Mouse (Mus musculus): ENCODE measurements around the gene Plcd1.

Gene Plcd1

DNA sequence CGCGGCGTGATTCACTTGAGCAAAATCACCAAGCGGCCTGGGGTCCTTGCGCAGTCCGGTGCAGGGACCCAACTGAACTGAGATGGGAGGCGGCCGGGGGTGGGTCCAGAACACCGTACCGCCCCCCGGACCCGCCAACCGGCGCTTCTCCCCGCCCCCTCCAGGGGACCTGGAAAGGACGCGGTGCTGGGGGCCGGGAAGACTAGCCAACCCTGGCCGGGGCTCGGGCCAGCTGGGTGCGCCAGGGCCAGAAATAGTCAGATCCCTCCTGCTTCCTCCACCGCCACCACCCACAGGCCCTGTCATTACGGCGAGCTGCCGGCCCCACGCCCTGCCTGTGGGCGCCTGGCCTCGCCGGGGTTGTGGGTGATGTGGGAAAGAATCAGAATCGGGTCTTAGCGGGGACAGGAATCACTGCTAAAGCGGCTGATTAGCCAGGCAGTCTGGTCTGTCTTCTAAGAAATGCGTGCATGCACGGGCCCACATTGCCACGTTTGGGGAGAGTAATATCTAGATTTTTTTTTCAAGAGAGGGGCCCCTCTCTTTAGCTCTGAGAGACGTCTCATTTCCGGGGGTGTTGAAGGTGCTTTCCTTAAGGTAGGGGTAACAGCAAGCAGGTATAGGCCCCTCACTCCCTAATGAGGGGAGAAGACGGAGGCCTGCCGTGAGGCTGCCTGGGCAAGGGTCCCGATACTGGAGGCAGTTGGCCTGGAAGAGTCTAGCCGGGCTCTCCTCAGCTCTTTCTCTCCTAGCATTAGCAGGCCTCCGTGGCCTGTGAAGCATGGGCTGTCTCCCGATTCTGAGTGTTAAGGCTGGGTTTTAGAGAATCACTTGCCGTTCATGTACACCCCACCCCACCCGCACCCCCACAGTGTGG lies at the start of gene Plcd1:
Gene Plcd1 (minus strand): TSS at position 84 of the 877 bp plus-strand sequence.
- DNase-seq (ENCODE audit: low spot score in 2 of 2) = peak; percentile 77

DNA sequence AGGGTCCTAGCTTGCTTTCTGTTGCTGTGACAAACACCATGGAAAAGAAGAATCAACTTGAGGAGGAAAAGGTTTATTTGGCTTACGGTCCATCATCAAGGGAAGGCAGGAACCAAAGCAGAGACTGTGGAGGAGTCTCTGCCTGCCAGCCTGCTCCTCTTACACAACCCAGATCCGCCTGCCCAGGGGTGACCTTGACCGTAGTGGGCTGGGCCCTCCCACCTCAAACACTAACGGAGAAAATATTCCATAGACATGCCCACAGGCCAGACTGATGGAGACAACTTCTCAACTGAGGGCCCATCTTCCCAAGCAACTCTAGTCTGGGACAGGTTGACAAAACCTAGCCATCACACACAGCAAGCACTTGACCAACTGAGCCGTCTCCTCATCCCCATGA lies 48.8 kb upstream of the Plcd1 start:
- DNase-seq (ENCODE audit: low spot score in 2 of 2) = no peak

DNA sequence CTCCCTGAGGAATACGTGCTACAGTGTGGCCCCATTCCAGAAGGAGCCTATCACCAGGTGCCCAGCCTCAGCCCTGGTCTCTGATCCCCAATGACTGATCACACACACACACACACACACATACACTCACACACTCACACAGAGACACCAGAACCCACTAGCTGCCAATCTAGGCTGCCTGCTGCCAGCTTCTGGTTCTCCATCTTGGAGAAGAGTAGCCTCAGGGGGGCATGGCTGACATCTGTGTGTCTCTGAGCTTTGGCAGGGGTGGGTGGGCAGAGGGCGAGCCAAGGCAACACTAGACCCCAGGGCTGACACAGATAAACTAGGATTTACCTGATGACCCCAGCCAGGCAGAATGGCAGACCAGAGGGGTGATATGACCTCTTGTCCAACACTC lies 45.5 kb upstream of the Plcd1 start:
- DNase-seq (ENCODE audit: low spot score in 2 of 2) = no peak

DNA sequence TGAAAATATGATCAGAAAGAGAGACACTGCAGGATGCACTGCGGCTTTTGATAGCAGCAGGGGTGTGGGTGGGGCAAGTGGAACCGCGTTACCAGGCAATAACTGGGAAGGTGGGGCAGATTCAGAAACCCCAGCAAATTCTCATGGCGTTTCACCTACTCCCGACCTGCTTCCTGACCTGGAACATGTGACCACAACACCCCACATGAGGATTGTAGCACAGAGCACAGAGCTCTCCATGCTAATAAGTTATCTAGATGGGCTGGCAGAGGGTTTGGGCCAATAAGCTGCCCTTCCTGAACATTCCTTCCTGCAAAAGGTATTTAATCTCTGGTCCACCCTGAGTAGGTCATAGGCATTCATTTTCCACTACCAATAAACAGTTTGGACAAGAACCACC lies 37.4 kb upstream of the Plcd1 start:
- no peak for DNase-seq (ENCODE audit: low spot score in 2 of 2)

DNA sequence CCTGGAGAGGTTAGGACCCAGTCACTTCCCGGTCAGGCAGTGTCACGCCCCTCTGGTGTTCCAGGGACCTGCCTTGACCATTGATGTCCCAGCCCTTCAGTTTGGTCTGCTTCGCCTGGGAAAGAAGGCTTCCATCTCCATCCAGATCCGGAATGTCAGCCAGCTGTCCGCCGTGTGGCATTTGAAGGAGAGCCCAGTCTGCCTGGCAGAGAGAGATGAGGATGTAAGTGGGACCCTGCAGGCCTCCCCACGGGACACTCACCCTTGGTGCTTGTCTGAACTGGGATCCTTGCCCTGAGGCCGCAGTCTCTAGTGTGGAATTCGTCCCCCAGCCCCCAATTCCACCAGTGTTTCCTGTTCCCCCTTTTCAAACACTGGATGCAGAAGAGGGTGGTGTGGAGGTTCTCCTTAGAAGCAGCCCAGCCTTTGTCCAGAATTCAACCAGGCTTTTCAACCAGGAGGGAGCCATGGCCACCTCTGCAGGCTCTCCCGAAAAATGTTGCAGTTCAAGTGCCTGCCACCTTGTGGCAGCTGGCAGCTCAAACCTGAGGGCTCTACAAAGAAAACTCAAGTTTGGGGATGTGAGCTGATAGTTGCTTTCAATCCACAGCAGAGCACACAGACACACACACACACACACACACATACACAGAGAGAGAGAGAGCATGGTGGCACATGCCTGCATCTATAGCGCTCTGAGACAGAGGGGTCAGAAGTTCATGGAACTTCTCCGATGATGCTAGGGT lies 35.3 kb upstream of the Plcd1 start:
- DNase-seq (ENCODE audit: low spot score in 2 of 2) = no peak

DNA sequence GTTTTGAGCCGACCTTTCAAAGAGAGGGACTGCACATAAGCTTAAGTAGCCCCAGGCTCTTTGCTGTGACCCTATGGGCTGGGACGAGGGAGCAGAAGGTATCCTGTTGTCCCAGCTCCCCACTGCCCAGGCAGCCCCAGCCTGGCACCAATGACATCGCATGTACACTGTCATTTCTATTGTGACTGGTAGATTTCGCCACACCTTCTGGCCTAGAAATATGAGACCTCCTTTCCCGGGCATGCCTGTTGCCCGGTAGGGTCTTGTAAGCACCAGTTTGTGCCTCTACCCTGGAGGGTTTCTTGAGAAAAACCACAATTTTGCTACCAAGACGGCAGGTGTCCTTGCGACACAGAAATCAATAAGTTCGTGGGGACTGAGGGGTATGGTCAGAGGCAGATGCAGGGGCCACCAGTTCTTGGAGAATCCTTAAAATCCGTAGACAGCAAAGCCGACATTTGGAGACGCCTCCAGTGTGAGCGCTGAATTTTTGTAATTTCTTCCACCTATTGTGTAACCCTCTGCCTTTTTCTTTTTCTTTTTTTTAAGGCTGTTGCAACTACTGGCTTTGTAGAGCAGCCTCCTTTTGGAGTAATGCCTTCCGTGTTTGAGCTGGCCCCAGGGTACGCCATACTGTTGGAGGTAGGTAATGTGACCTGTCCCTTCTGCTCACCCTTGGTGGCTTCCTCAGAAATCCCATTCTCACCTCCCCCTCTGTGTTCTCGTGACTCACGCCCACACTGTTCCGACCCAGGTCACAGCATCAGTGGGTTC lies 29.5 kb upstream of the Plcd1 start:
- no peak for DNase-seq (ENCODE audit: low spot score in 2 of 2)

DNA sequence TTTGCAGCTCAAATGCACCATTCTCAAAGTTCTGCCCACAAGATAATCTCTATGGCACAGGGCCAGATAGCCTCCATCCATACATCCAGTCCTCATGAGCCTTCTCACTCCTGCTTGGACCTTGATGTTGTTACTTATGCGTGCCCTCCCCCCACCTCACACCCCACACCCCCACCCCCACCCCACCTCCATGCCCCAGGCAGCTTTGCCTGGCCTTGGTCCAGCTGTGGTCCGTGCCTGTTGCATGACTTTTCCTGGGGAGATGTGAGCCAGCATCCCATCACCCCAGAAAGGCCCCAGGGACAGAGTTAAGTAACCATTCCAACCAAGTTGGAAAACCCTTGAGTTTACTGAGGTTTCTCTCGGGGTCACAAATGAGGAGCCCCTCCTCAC lies 26.9 kb upstream of the Plcd1 start:
- no peak for DNase-seq (ENCODE audit: low spot score in 2 of 2)

DNA sequence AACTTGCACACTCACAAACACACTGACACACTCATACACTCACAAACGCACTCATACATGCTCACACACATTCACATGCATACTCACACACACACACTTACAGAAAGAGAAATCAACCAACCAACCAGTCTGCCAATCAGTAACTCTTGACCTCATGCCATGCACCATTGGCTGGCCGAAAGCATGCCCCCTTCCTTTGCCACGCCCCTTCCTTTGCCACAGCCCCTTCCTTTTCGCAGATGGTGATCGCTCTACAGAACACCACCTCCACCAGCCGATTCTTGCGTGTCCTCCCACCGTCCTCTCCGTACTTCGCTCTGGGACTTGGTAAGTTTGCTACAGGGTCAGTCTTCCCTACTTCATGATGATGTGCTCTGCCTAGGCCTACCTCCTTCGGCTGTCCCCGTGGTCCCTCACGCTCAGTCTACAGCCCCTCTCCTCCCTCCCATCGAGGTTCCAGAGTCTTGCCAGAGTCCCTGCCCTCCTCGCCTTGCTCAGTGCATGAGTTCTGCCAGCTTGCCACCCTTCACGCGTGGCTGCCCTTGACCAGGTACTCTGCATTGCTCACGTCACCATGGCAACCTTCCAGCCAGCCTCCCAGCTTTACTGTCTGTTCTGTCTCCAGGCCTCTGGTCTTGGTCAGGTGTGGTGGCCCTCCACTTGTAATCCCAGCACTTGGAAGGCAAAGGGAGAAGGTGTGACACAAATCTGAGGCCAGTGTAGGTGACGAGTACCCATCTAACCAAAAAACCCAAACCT lies 26.3 kb upstream of the Plcd1 start:
- no peak for DNase-seq (ENCODE audit: low spot score in 2 of 2)

DNA sequence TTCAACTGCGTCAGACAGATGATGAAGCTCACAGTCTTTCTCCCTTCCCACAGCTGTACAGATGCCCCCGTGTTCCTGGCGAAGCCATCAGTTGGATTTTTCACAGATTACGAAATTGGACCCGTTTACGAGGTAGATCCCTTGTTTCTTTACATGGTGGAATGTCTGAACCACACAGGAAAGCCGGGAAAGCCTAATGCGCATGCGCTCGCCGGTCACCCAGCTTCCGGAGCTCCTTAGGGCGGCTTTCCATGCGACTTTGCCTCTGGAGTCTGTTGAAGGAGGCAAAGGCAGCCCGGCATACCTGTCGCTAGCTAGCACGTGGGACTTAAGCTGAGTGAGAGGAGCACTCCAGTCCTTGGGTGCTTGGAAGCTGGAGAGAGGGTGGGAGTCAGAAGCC lies 21.6 kb upstream of the Plcd1 start:
- DNase-seq (ENCODE audit: low spot score in 2 of 2) = no peak

DNA sequence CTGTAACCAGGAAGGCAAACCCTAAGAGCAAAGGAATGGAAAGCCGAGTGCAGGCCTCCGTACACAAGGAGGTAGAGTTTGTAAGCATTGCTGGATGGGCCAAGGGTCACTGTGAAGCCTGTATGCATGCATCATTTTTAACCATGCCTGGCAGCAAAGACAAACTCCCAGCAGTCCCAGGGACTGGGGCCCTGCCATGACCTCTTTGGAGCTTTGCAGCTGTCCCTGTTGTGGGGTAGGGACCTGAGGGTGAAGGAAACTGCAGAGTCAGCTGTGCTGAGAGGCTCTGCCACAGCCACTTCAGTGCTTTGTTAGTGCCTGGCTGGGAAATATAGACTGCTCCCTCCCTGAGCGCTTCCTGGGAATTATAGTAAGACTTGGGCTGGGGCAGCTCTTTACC lies 17.3 kb upstream of the Plcd1 start:
- DNase-seq (ENCODE audit: low spot score in 2 of 2) = no peak

DNA sequence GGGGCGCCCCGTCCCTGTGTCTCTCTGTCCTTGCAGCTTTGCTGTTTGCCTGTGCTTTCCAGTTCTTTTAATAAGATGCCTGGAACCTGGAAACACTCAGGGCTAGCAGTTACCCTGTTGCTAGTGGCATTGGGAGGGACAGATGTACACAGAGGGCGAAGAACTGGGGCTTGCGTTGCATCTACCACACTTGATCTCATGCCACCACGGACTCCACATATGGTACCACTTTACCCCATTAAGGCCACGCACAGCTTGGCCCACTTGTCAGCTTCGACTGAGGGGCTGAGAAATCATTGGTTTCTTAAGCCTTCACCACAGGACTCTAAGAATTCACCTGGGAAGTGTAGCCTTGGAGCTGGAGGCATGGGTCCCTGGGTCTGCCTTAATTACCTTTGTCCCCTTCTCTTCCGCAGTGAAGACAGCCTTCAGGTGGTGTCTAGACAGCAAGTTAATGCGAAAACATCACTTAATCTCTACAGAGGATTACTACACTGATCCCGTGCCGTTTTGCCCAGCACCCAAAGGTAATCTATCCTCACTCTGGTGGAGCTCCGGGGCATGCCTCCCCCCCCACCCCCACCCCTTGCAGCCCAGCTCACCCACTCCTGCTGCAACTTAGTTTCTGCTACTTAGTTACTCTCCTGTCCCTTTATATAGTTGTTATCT lies 16.5 kb upstream of the Plcd1 start:
- DNase-seq (ENCODE audit: low spot score in 2 of 2) = no peak

DNA sequence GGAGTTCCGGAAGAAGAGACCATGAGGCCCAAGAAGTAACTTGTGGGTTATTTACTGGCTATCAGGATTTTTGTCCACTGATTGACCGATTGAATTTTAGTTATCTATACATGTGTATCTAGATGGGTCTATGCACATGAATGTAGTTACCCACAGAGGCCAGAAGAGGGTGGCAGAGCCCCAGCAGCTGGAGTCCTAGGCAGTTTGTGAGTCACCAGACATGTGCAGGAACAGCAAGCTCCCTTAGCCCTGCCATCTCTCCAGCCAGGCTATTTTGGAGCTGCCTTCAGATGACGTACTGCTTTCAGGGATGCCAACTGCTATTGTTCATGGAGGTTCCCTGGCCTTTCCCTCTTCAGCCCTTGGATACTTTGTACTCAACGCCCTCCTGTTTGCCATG lies 14.3 kb upstream of the Plcd1 start:
- DNase-seq (ENCODE audit: low spot score in 2 of 2) = no peak

DNA sequence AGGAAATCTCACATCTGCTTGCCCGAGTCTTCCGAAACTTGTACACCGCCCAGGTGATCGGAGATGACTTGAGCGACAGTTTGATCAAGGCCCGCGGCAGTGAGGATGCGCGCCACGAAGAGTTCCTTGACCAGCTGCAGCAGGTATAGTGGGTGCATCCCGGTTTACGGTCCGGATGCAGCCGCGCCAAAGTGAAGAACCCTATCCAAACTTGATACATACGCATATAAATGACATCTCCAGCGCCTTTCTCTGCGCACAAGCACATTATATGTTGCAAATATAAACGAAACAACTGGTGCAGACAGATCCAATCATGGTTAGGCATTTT lies 9.4 kb upstream of the Plcd1 start:
- DNase-seq (ENCODE audit: low spot score in 2 of 2) = no peak

DNA sequence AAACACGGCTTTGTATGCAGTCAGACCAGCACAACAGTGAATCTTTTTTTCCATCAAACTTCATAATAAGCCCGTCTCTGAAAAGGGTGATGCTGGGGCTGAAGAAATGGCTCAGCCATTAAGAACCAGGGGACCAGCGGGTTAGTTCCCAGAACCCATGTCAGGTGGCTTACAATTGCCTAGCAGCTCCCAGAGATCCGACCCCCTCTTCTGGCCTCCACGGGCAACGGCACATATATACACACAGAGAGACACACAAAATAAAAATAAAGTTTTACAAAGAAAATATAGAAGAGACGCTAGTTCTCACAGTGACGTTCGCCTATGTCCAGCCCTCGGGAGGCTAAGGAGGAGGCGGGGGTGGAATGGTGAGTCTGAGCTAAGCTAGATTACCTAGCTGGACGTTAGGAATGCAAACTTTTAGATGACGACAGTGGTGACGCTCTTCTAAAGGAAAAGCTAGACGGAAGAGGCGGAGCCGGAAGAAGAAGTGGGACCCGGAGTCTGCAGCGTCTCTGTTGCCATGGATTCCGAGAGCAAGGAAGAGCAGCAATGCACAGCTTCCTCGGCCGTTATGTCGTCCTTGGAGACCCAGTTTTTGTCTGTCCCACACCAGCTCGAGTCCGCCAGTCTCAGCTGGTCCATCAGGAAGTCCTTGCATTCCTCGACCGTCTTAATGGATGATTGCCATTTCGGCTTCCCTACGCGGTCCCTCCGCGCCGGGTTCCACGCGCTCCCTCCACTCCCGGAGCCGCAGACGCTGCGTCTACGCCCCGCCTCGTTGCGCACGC lies 8.9 kb upstream of the Plcd1 start, which contains the start of gene Dlec1:
Gene Dlec1 (plus strand): TSS at position 487 of the 791 bp plus-strand sequence.
- peak; percentile 62 to 63 for DNase-seq (ENCODE audit: low spot score in 2 of 2)

DNA sequence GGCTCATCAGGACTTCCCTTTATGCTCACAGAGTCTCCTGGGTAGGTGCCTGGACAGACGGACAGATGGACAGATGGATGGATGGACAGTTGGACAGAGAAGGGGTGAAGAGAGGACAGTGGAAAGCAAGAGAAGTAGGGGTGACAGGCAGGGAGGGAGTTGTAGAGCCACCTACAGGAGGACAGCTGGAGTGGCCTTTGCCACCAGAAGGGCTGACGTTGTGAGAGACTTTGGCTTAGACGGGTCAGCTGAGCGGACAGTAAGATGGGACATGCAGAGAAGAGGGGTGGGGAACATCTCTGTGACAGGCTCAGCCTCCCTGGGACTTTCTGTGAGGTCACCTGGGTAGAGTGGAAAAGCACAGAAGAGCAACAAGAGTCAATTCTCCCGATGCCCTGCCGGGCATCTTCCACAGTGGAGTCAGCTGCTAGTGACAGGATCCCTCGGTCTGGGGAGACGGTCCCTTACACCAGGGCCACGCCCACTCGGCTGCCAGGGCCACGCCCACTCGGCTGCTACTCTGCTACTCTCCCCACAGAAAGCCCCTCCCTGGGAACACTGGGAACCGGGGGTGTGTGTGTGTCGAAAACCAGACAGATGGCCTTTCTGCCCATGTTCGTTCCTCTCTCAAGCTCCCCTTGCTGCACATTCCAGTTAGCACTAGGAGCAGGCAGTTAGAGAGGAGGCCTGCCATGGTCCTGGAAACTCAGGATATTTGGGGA lies 7.0 kb upstream of the Plcd1 start:
- no peak for DNase-seq (ENCODE audit: low spot score in 2 of 2)

DNA sequence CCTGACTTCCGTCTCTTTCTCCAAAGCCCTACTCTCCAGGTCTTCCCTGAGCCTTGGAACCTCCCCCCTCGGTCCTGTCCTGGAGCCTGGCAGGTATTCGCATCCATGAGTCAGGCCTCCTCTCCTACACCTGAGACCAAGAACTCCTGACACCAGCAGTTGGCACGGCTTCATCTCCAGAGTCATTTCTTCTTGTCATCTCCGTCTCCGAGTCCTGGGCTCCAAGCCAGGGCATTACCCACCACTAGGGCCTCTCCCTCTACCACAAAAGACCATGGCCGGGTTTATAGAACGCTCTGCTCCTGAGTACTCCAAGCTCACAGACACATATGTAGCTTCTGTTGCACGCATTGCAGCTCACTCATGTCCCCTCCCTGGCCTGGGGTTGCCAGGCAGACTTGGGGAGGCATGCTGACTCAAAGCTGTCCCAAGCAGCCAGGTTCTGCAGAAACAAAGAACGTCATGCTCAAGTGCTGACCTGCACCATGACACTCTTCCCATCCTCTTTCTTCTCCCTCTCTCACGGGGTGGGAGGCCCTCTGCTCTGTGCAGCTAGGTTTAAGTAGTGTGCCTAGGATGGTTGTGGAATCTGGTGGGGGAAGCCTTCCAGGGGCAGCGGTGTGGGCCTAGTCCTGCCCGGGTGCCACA lies 1.3 kb upstream of the Plcd1 start:
- no peak for DNase-seq (ENCODE audit: low spot score in 2 of 2)

DNA sequence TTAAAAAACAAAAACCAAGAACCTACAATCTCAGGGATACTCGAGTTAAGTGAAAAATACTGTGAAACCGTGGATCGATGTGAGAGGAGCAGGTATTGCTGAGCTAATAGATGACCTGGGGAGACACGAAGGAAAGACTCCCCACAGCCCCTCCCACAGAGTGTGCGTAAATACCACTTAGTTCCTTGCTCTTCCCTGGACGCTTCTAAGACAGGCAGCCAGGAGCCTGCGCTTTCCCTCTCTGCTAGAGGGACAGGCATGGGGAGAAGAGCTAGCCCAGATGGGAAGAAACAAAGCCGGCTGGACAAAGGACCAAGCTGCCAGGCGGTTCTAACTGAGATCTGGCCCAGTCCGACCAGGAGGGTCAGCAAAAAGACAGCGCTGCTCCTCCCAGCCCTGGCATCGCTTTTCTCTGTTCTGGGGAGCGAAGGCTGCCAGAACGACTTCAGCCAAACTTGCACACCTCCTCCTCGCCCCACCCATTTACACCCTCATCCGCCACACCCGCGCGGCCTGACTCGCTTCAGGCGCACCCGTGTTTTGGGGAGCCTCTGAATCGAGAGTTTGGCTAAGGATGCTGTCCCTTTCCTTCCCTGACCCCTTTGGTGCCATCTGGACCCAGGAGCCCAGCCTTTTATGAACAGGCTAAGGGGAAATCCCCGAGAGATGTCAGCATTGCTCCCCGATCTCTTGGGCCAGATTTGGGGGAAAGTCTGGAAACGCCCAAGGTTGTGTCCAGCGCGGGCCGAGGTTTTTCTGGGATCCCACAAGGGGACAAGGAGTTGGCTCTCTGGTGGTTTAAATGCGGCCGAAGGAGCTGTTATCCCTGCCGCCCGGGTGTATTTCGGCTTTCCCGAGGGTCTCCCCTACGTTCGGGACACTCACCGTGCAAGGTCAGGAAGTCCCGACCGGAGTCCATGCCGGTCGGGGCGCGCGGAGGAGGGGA lies 556 bp downstream of the Plcd1 start:
- DNase-seq (ENCODE audit: low spot score in 2 of 2) = no peak

Data from frontal cortex, postnatal 14 days (tissue).